Mouse (Mus musculus): Measurements from ENCODE around the gene Disp1. TPM values are rescaled to one million over a fixed set of nuclear protein-coding genes. Genes with fewer than 3 reads are reported as not detected.
A peak's percentile ranks its signal among the peaks of the same experiment; 100 is the strongest.

Gene Disp1
- total and polyA plus RNA-seq, 3 experiments = 3.4 to 11.3 (median 5.9) TPM

DNA sequence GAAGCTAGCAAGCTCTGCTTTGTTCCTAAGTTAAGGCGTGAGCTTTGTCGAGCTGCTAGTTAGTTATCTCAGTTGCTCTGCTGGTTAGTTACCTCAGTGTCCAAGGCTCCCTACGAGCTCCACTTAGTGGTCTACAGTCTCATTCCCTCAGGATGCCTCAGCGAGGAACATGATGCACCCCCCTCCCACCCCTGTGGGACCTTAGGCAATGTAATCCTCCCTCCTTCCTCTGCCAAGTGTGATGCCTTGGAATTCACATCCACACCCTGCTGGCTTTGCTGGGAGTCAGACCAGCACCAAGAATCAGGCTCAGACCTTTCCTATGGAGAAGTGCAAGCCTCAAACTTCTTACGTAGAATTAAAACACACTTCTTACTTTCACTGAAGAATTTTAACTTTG is 65.7 kb downstream of the Disp1 start:
- TF ChIP-seq BHLHE40 (IDR thresholded peaks at IDR 0.05; ENCODE audit: low read depth, low read length) (no peak), NELFE (IDR thresholded peaks at IDR 0.05; ENCODE audit: low read depth, low read length) (no peak), USF2 (conservative IDR thresholded peaks at IDR 0.05; ENCODE audit: low read depth, low read length) (no peak), IRF4 (IDR thresholded peaks at IDR 0.05; ENCODE audit: low read depth, low read length) (no peak)
- no peak overlapping the region for H3K4me3 ChIP-seq (replicated peaks in 1 of 3; ENCODE audit: low read depth in 2 of 3, low read length in 2 of 3, poor library complexity in 1 of 3)
- peaks cover 0 to 16% of the 10 kb centered on the region in 2 experiments; a peak in 2 of 4 replicates for H3K4me1 ChIP-seq (ENCODE audit: control insufficient read depth in 1 of 2, insufficient read depth in 2 of 2)
- in situ Hi-C loops (cut with MboI; ENCODE audit: low pct_ligation_motif_present, low pct_unique_long_range_greater_than_20kb, low sequenced_read_pairs) = no loop called here
- H3K36me3 ChIP-seq (replicated peaks in 1 of 2; ENCODE audit: control insufficient read depth in 1 of 2, insufficient read depth in 1 of 2, low read length in 1 of 2) = peaks cover 0 to 29% of the 10 kb centered on the region in 2 experiments
- H3K79me2 ChIP-seq (replicated peaks; ENCODE audit: control insufficient read depth, extremely low read depth, insufficient read depth, poor library complexity, severe bottlenecking) = no peaks in the 10 kb centered on the region
- no peak for DNase-seq (ENCODE audit: extremely low read depth)
- H3K4me2 ChIP-seq (ENCODE audit: insufficient read depth, low read depth, poor library complexity, severe bottlenecking) = no peak overlapping the region
- dilution Hi-C loops (cut with MboI; ENCODE audit: extremely low pct_ligation_motif_present, extremely low pct_unique_long_range_greater_than_20kb, low sequenced_read_pairs) = no loop called here
- no peak overlapping the region for H3K27ac ChIP-seq (ENCODE audit: insufficient read depth, low read depth)
- H3K9ac ChIP-seq (ENCODE audit: insufficient read depth, low read depth) = no peak overlapping the region
- H3K9me3 ChIP-seq (replicated peaks; ENCODE audit: low read length) = peaks cover 9% of the 10 kb centered on the region
- no peaks in the 10 kb centered on the region for H3K27me3 ChIP-seq (replicated peaks)

- Histone ChIP-seq H3K79me2 (replicated peaks; ENCODE audit: control insufficient read depth, extremely low read depth, insufficient read depth, poor library complexity, severe bottlenecking) (no peaks in the 10 kb centered on the region), H3K9me3 (replicated peaks; ENCODE audit: low read length) (peaks cover 9% of the 10 kb centered on the region), H3K9ac (ENCODE audit: insufficient read depth, low read depth) (no peak overlapping the region), H3K4me1 (ENCODE audit: control insufficient read depth in 1 of 2, insufficient read depth in 2 of 2) (peaks cover 0 to 23% of the 10 kb centered on the region in 2 experiments; a peak in 2 of 4 replicates), H3K4me2 (ENCODE audit: insufficient read depth, low read depth, poor library complexity, severe bottlenecking) (no peak overlapping the region), H3K4me3 (replicated peaks in 1 of 3; ENCODE audit: low read depth in 2 of 3, low read length in 2 of 3, poor library complexity in 1 of 3) (no peak overlapping the region), H3K36me3 (replicated peaks in 1 of 2; ENCODE audit: control insufficient read depth in 1 of 2, insufficient read depth in 1 of 2, low read length in 1 of 2) (peaks cover 0 to 30% of the 10 kb centered on the region in 2 experiments), H3K27ac (ENCODE audit: insufficient read depth, low read depth) (no peak overlapping the region), H3K27me3 (replicated peaks) (no peaks in the 10 kb centered on the region)
- in situ Hi-C loops (cut with MboI; ENCODE audit: low pct_ligation_motif_present, low pct_unique_long_range_greater_than_20kb, low sequenced_read_pairs) (no loop called here), dilution Hi-C loops (cut with MboI; ENCODE audit: extremely low pct_ligation_motif_present, extremely low pct_unique_long_range_greater_than_20kb, low sequenced_read_pairs) (no loop called here)
- TF ChIP-seq ETS1 (conservative IDR thresholded peaks at IDR 0.05; ENCODE audit: low read depth, low read length) (no peak), ZMIZ1 (IDR thresholded peaks at IDR 0.05; ENCODE audit: low read depth, low read length) (no peak), KAT2A (IDR thresholded peaks at IDR 0.05; ENCODE audit: insufficient replicate concordance, low read length) (no peak), POLR2AphosphoS2 (IDR thresholded peaks at IDR 0.05; ENCODE audit: low read depth, low read length) (no peak), MEF2A (IDR thresholded peaks at IDR 0.05; ENCODE audit: borderline replicate concordance, low read depth, low read length) (no peak), MAFK (IDR thresholded peaks at IDR 0.05; ENCODE audit: insufficient replicate concordance, low read length) (no peak), MAX (IDR thresholded peaks at IDR 0.05; ENCODE audit: low read length) (no peak), RCOR1 (conservative IDR thresholded peaks at IDR 0.05; ENCODE audit: low read depth, low read length) (no peak), ELF1 (IDR thresholded peaks at IDR 0.05; ENCODE audit: low read depth, low read length) (no peak), MYC (IDR thresholded peaks at IDR 0.05; ENCODE audit: low read depth, low read length) (no peak), CHD2 (IDR thresholded peaks at IDR 0.05; ENCODE audit: low read length) (no peak), RAD21 (IDR thresholded peaks at IDR 0.05; ENCODE audit: low read depth, low read length) (no peak), EP300 (IDR thresholded peaks at IDR 0.05; ENCODE audit: low read length) (no peak), MXI1 (IDR thresholded peaks at IDR 0.05; ENCODE audit: low read depth, low read length) (no peak), UBTF (IDR thresholded peaks at IDR 0.05; ENCODE audit: low read depth, low read length) (no peak)
- peak; percentile 2 for DNase-seq (ENCODE audit: extremely low read depth)
These were observed 66.8 kb downstream of the Disp1 start for GRCm38 (mm10) chr1:183154296-183155204.
